ENCODE assay signal across 19 mouse cellular contexts in the genomic region with DNA sequence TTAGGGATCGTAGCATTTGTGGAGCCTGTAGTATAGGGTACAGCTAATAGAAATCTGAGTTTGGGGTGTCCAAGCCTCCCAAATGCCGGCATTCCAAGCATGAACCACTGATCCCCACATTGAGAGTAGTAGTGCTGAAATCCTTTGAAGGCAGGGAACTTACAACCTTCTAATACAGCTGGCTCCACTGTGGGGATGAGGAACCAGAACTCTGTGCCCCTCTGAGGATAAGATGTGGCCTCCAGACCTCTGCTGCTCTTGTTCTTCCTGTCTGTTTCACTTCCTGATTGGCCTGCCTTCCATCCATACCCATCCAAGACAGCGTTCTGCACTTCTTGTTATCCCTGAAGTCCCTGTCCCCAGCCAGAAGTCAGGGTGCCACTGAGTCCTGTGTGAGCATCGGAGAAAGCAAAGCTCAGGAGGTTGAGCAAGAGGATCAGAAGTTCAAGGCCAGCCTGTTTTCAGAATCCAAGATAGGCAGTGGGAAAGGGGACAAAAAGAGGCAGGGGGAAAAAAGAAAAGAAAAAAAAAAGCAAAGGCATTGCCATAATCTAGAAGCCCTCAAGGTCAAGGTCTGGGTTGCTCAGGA. TPM values are rescaled to one million over a fixed set of nuclear protein-coding genes. Genes with fewer than 3 reads are reported as not detected.
DNase-seq lines count a peak whose midpoint lies in the region; ATAC-seq and TF ChIP-seq lines count a peak whose summit lies in the region.
"Had no signal": no experiment of that assay in that cellular context is flagged by ENCODE, and none has a peak within 500 bp of the region (broad histone marks: within the 10 kb centered on the region; RNA-seq: fewer than 3 reads in every experiment).

No protein-coding gene starts in this region.

- TF ChIP-seq CTCF in left cerebral cortex, adult 2 months (IDR thresholded peaks at IDR 0.05), result no peak

- H3K9ac ChIP-seq in heart, embryonic 13.5 days, result no peak overlapping the region
- no peak overlapping the region for H3K9ac ChIP-seq in midbrain, embryonic 11.5 days (ENCODE audit: low read length)
- H3K9ac ChIP-seq in midbrain, embryonic 13.5 days (replicated peaks), result no peak overlapping the region
- H3K9ac ChIP-seq: hindbrain, embryonic 14.5 days had no signal

- H3K27me3 ChIP-seq in heart, embryonic 13.5 days (replicated peaks), result peaks cover 25% of the 10 kb centered on the region
- peaks cover 11% of the 10 kb centered on the region for H3K27me3 ChIP-seq in midbrain, embryonic 11.5 days (ENCODE audit: control insufficient read depth, insufficient read depth, low read length)
- peaks cover 41% of the 10 kb centered on the region for H3K27me3 ChIP-seq in midbrain, embryonic 13.5 days

- WGBS in heart, embryonic 13.5 days, result 62% methylated on average over 4 of the region's 4 CpGs
- WGBS in midbrain, embryonic 11.5 days, result 91% methylated on average over 4 of the region's 4 CpGs
- WGBS in midbrain, embryonic 13.5 days, result 82% methylated on average over 4 of the region's 4 CpGs

- H3K9me3 ChIP-seq in heart, embryonic 13.5 days, result no peaks in the 10 kb centered on the region
- H3K9me3 ChIP-seq in midbrain, embryonic 11.5 days (ENCODE audit: control insufficient read depth, low read length), result no peaks in the 10 kb centered on the region
- no peaks in the 10 kb centered on the region for H3K9me3 ChIP-seq in midbrain, embryonic 13.5 days
- H3K9me3 ChIP-seq: embryonic facial prominence, embryonic 10.5 days; forebrain, embryonic 10.5 days; heart, embryonic 10.5 days had no signal

- no peak overlapping the region for H3K27ac ChIP-seq in heart, embryonic 13.5 days (replicated peaks)
- H3K27ac ChIP-seq in midbrain, embryonic 11.5 days (ENCODE audit: low read depth, low read length), result no peak overlapping the region
- H3K27ac ChIP-seq in midbrain, embryonic 13.5 days, result no peak overlapping the region
- H3K27ac ChIP-seq in left cerebral cortex, adult 2 months, result no peak overlapping the region
- H3K27ac ChIP-seq: embryonic facial prominence, embryonic 10.5 days; forebrain, embryonic 10.5 days; gastrocnemius, adult 2 months; heart, embryonic 10.5 days; hindbrain, embryonic 14.5 days had no signal

- intact Hi-C loops in left cerebral cortex, adult 2 months (cut with DNase I), result no loop called here

- peak overlapping the region; percentile 97; the same call in 1 of the 2 replicates for H3K4me2 ChIP-seq in heart, embryonic 13.5 days
- no peak overlapping the region for H3K4me2 ChIP-seq in midbrain, embryonic 11.5 days
- no peak overlapping the region for H3K4me2 ChIP-seq in midbrain, embryonic 13.5 days (replicated peaks)
- H3K4me2 ChIP-seq: hindbrain, embryonic 14.5 days had no signal

- no peak for ATAC-seq in heart, embryonic 13.5 days (ENCODE audit: extremely low read depth, insufficient number of reproducible peaks, low FRiP score, low TSS enrichment)
- ATAC-seq in midbrain, embryonic 11.5 days (ENCODE audit: low FRiP score), result no peak
- no peak for ATAC-seq in midbrain, embryonic 13.5 days
- peak; percentile 57 for ATAC-seq in megakaryocyte, adult 5-6 weeks (ENCODE audit: poor library complexity, severe bottlenecking)
- no peak for ATAC-seq in erythroid progenitor cell, adult 5-6 weeks (replicated peaks; ENCODE audit: low FRiP score, poor library complexity, severe bottlenecking)
- ATAC-seq: forebrain, embryonic 14.5 days; intestine, embryonic 16.5 days had no signal

- H3K4me1 ChIP-seq in heart, embryonic 13.5 days, result peaks cover 32% of the 10 kb centered on the region
- peaks cover 5% of the 10 kb centered on the region; the same call in 1 of the 2 replicates for H3K4me1 ChIP-seq in midbrain, embryonic 11.5 days (ENCODE audit: control insufficient read depth, insufficient read depth, low read length)
- peaks cover 10% of the 10 kb centered on the region for H3K4me1 ChIP-seq in midbrain, embryonic 13.5 days (replicated peaks)

- no peak overlapping the region for H3K4me3 ChIP-seq in heart, embryonic 13.5 days
- H3K4me3 ChIP-seq in midbrain, embryonic 11.5 days (ENCODE audit: low read depth, low read length), result no peak overlapping the region
- H3K4me3 ChIP-seq in midbrain, embryonic 13.5 days (replicated peaks), result no peak overlapping the region
- no peak overlapping the region for H3K4me3 ChIP-seq in left cerebral cortex, adult 2 months
- H3K4me3 ChIP-seq: embryonic facial prominence, embryonic 10.5 days; forebrain, embryonic 10.5 days; heart, embryonic 10.5 days had no signal

- no peak for DNase-seq in heart, postnatal 4 days
- peak; percentile 33 for DNase-seq in midbrain, embryonic 11.5 days (ENCODE audit: low spot score, missing footprints)
- no peak for DNase-seq in left cerebral cortex, adult 2 months (ENCODE audit: extremely low spot score in 1 of 2, low spot score in 2 of 2)
- DNase-seq: adrenal gland, postnatal 10 days; cerebellum, adult 18-20 months; cerebellum, adult 9-11 months; cerebellum, postnatal 36 days; gastrocnemius, adult 2 months; gastrocnemius, postnatal 25 days had no signal

- H3K36me3 ChIP-seq in heart, embryonic 13.5 days, result no peaks in the 10 kb centered on the region
- H3K36me3 ChIP-seq in midbrain, embryonic 11.5 days (ENCODE audit: control insufficient read depth, insufficient read depth, low read length), result no peaks in the 10 kb centered on the region
- H3K36me3 ChIP-seq in midbrain, embryonic 13.5 days, result no peaks in the 10 kb centered on the region
- H3K36me3 ChIP-seq: embryonic facial prominence, embryonic 10.5 days; forebrain, embryonic 10.5 days; heart, embryonic 10.5 days had no signal

RNA-seq across cellular contexts. Expression of gene Arhgef3, which starts 2.0 kb away (rescaled TPM):
- polyA plus RNA-seq in heart, embryonic 13.5 days (2015; fragmentation: Nextera tagmentation; extraction: Ambion mirVana), result 13.2 and 13.3 TPM in 2 replicates
- total RNA-seq in heart, postnatal 4 days (2021), result 10 to 100 TPM; 30.5 to 31.9 TPM
- 2.2 and 2.6 TPM in 2 replicates for polyA plus RNA-seq in midbrain, embryonic 11.5 days (2014; fragmentation: Nextera tagmentation; extraction: Ambion mirVana)
- 1.7 and 2.4 TPM in 2 replicates for polyA plus RNA-seq in midbrain, embryonic 13.5 days (2015; fragmentation: Nextera tagmentation; extraction: Ambion mirVana)
- 40.5 and 46.9 TPM in 2 replicates for total RNA-seq in megakaryocyte, adult 5-6 weeks (2015)
- total RNA-seq in megakaryocyte, adult 5-6 weeks (2017), result 58.8 and 60.6 TPM in 2 replicates
- 10 to 100 TPM; 62.0 to 75.0 TPM for total RNA-seq in left cerebral cortex, adult 2 months (2021)
- 4.3 and 6.3 TPM in 2 replicates for total RNA-seq in erythroid progenitor cell, adult 5-6 weeks (2015; ENCODE audit: low replicate concordance)
- 3.9 and 5.8 TPM in 2 replicates for total RNA-seq in erythroid progenitor cell, adult 5-6 weeks (2017; ENCODE audit: low replicate concordance)

Comparison
In these comparisons a context has a peak if more than half of its experiments do, and no peak if none do; other contexts are left out.
1. RNA of gene Arhgef3, which starts 2.0 kb away (total RNA-seq): 62.0 to 75.0 TPM in left cerebral cortex, adult 2 months, 40.5 to 60.6 TPM in megakaryocyte, adult 5-6 weeks and 30.5 to 31.9 TPM in heart, postnatal 4 days; 3.9 to 6.3 TPM in erythroid progenitor cell, adult 5-6 weeks; every median in the first group is over 4 times any median in the second.